Mouse (Mus musculus): ENCODE data around the gene Zfyve27.

Gene Zfyve27

GRCm38 (mm10) chr19:42243401-42243800 is 79.7 kb downstream of the Zfyve27 start:
- no peak for DNase-seq

Data from thymus, postnatal 4 days (tissue).